Mouse (Mus musculus): ENCODE results near the gene Gng2.

DNA sequence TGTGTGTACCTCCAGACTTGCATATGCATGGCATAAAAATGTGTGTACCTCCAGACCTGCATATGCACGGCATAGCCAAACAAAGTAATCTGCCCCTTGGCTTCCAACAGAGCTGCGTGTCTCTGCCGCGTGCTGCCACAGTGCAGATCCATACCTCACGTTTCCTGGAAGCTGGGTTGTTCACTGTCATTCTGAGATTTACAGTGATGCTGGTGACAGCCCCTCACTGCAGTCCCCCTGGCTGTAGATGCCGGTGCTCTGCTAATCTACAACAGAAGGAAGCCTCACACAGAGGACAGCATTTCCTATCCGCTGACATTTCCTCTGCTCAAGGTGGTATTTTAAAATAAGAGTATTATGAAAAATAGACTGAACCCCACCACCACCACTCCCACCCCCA lies 57.6 kb downstream of the Gng2 start:
- TF ChIP-seq CTCF (IDR thresholded peaks at IDR 0.05; ENCODE audit: insufficient read depth, low read length) (no peak), POLR2A (IDR thresholded peaks at IDR 0.05; ENCODE audit: borderline replicate concordance, extremely low read depth, low read depth, low read length) (no peak)
